Comparison of ENCODE assay signal across 9 mouse cellular contexts in the genomic region with DNA sequence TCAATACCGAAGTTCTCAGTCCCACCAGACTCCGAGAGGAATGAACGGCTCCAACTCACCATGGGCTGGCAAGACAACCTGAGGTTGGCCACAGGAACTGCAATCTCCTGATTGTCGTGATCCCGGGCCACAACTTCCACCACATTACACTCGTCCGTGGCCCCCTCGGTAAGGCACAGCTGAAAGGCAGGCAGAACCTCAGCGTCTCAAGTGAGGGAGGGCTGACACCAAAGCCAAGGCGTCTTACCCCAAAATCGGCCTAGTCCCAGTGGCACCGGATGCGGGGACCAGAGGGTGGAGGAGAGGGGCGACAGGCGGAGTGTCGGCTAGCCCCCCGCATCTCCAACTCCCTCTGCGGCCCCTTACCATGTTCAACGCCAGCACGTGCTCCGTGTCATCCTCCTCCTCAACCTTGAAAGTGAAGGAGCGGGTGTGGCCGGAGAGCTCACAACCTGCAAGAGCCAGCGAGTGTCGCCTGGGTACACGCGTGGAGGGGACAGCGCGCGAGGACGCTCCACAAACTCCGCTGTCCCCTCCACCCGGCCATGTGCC. TPM values are rescaled to one million over a fixed set of nuclear protein-coding genes. Genes with fewer than 3 reads are reported as not detected.
DNase-seq lines count a peak whose midpoint lies in the region; ATAC-seq and TF ChIP-seq lines count a peak whose summit lies in the region.
"Had no signal": no experiment of that assay in that cellular context is flagged by ENCODE, and none has a peak within 500 bp of the region (broad histone marks: within the 10 kb centered on the region; RNA-seq: fewer than 3 reads in every experiment).

No protein-coding gene starts in this region.

- TF ChIP-seq CTCF in layer of hippocampus, adult 2 months (conservative IDR thresholded peaks at IDR 0.05), result no peak

- 3% methylated on average over 32 of the region's 33 CpGs for WGBS in forebrain, embryonic 11.5 days
- 2% methylated on average over 32 of the region's 33 CpGs for WGBS in limb, embryonic 11.5 days
- WGBS in neural tube, embryonic 11.5 days, result 3% methylated on average over 33 of the region's 33 CpGs

- peak overlapping the region; percentile 82 for H3K9ac ChIP-seq in forebrain, embryonic 11.5 days (ENCODE audit: low read length)
- H3K9ac ChIP-seq in limb, embryonic 11.5 days (ENCODE audit: low read length), result peak overlapping the region; percentile 89
- H3K9ac ChIP-seq in neural tube, embryonic 11.5 days (ENCODE audit: low read length), result peak overlapping the region; percentile 79

- peak; percentile 47 for ATAC-seq in forebrain, embryonic 11.5 days (replicated peaks; ENCODE audit: low FRiP score)
- ATAC-seq in limb, embryonic 11.5 days (ENCODE audit: insufficient number of reproducible peaks, low FRiP score, low TSS enrichment, low read depth), result 0 out of 2 replicates have a peak, but pooled peaks have one; percentile 22
- ATAC-seq in neural tube, embryonic 11.5 days (ENCODE audit: insufficient read depth, low FRiP score, low TSS enrichment), result peak; percentile 15; the same call in 1 of the 2 replicates

- H3K27ac ChIP-seq in layer of hippocampus, adult 2 months, result peak overlapping the region; percentile 72
- no peak overlapping the region for H3K27ac ChIP-seq in forebrain, embryonic 11.5 days (ENCODE audit: low read depth, low read length)
- H3K27ac ChIP-seq in limb, embryonic 11.5 days (replicated peaks; ENCODE audit: low read depth, low read length), result no peak overlapping the region
- H3K27ac ChIP-seq in neural tube, embryonic 11.5 days (ENCODE audit: low read depth, low read length), result 0 out of 2 replicates have a peak overlapping the region, but pooled peaks have one; percentile 27

- H3K4me2 ChIP-seq in forebrain, embryonic 11.5 days (ENCODE audit: low read depth, low read length, severe bottlenecking), result peak overlapping the region; percentile 95
- peak overlapping the region; percentile 95 for H3K4me2 ChIP-seq in limb, embryonic 11.5 days (ENCODE audit: low read depth, severe bottlenecking)
- peak overlapping the region; percentile 96 for H3K4me2 ChIP-seq in neural tube, embryonic 11.5 days (ENCODE audit: low read depth)

- peaks cover 2% of the 10 kb centered on the region; the same call in 1 of the 2 replicates for H3K36me3 ChIP-seq in forebrain, embryonic 11.5 days (ENCODE audit: control insufficient read depth, insufficient read depth, low read length)
- H3K36me3 ChIP-seq in limb, embryonic 11.5 days (ENCODE audit: control insufficient read depth, insufficient read depth, low read length), result peaks cover 4% of the 10 kb centered on the region; the same call in 1 of the 2 replicates
- peaks cover 5% of the 10 kb centered on the region; the same call in 1 of the 2 replicates for H3K36me3 ChIP-seq in neural tube, embryonic 11.5 days (ENCODE audit: control insufficient read depth, insufficient read depth, low read length)

- H3K4me1 ChIP-seq in forebrain, embryonic 11.5 days (replicated peaks; ENCODE audit: control insufficient read depth, insufficient read depth, low read length), result peaks cover 21% of the 10 kb centered on the region
- H3K4me1 ChIP-seq in limb, embryonic 11.5 days (ENCODE audit: control insufficient read depth, insufficient read depth, low read length), result peaks cover 14% of the 10 kb centered on the region
- H3K4me1 ChIP-seq in neural tube, embryonic 11.5 days (ENCODE audit: control insufficient read depth, insufficient read depth, low read length), result peaks cover 7% of the 10 kb centered on the region

- H3K4me3 ChIP-seq in layer of hippocampus, adult 2 months, result peak overlapping the region; percentile 87
- H3K4me3 ChIP-seq in forebrain, embryonic 11.5 days (ENCODE audit: low read depth, low read length), result peak overlapping the region; percentile 89
- peak overlapping the region; percentile 64 for H3K4me3 ChIP-seq in limb, embryonic 11.5 days (ENCODE audit: low read depth, low read length)
- peak overlapping the region; percentile 83 for H3K4me3 ChIP-seq in neural tube, embryonic 11.5 days (ENCODE audit: low read depth, low read length)

- no peak for DNase-seq in layer of hippocampus, adult 2 months (ENCODE audit: low spot score in 2 of 2)
- DNase-seq in layer of hippocampus, adult 8-10 months (ENCODE audit: low spot score in 2 of 2), result no peak
- peak; percentile 11 for DNase-seq in MN1 (ENCODE audit: low spot score)
- DNase-seq in forebrain, embryonic 11.5 days (ENCODE audit: low spot score), result peak; percentile 61
- peak; percentile 45 for DNase-seq in limb, embryonic 11.5 days (ENCODE audit: low spot score)
- DNase-seq in neural tube, embryonic 11.5 days (ENCODE audit: low spot score), result no peak
- DNase-seq in gastrocnemius, postnatal 10 days, result no peak
- no peak for DNase-seq in left cerebral cortex, adult 8-10 months (ENCODE audit: low spot score in 2 of 2)

- no peaks in the 10 kb centered on the region for H3K9me3 ChIP-seq in forebrain, embryonic 11.5 days (ENCODE audit: control insufficient read depth, low read length)
- H3K9me3 ChIP-seq in limb, embryonic 11.5 days (ENCODE audit: control insufficient read depth, low read length), result no peaks in the 10 kb centered on the region
- no peaks in the 10 kb centered on the region for H3K9me3 ChIP-seq in neural tube, embryonic 11.5 days (ENCODE audit: control insufficient read depth, low read length)

- H3K27me3 ChIP-seq in forebrain, embryonic 11.5 days (ENCODE audit: control insufficient read depth, insufficient read depth, low read length), result peaks cover 32% of the 10 kb centered on the region
- peaks cover 25% of the 10 kb centered on the region for H3K27me3 ChIP-seq in limb, embryonic 11.5 days (ENCODE audit: control insufficient read depth, insufficient read depth, low read length)
- peaks cover 36% of the 10 kb centered on the region for H3K27me3 ChIP-seq in neural tube, embryonic 11.5 days (ENCODE audit: control insufficient read depth, insufficient read depth, low read length)

RNA-seq across cellular contexts. Expression of a gene that starts 0.6 kb away (rescaled TPM):
- total RNA-seq in layer of hippocampus, adult 2 months (2021), result 1 to 10 TPM; 7.3 to 9.7 TPM
- total RNA-seq in layer of hippocampus, adult 8-10 months (2022), result 10 to 100 TPM in 2 of 4 experiments, 1 to 10 TPM in 2; 7.6 to 12.9 (median 9.1) TPM
- 13.1 and 18.2 TPM in 2 replicates for polyA plus RNA-seq in forebrain, embryonic 11.5 days (2014; fragmentation: Nextera tagmentation; extraction: Ambion mirVana)
- 15.9 and 19.5 TPM in 2 replicates for polyA plus RNA-seq in limb, embryonic 11.5 days (2014; fragmentation: Nextera tagmentation; extraction: Ambion mirVana)
- polyA plus RNA-seq in neural tube, embryonic 11.5 days (2014; fragmentation: Nextera tagmentation; extraction: Ambion mirVana), result 10.1 and 10.5 TPM in 2 replicates
- total RNA-seq in gastrocnemius, postnatal 10 days (2021), result 10 to 100 TPM; 19.0 to 21.0 TPM
- 1 to 10 TPM; 4.7 to 6.8 (median 5.7) TPM for total RNA-seq in left cerebral cortex, adult 8-10 months (2022)

RNA-seq across cellular contexts. Expression of a gene that starts 6.1 kb away (rescaled TPM):
- not detected for total RNA-seq in layer of hippocampus, adult 2 months (2021)
- total RNA-seq in layer of hippocampus, adult 8-10 months (2022), result not detected
- 18.3 and 22.2 TPM in 2 replicates for polyA plus RNA-seq in forebrain, embryonic 11.5 days (2014; fragmentation: Nextera tagmentation; extraction: Ambion mirVana)
- 42.8 and 46.1 TPM in 2 replicates for polyA plus RNA-seq in limb, embryonic 11.5 days (2014; fragmentation: Nextera tagmentation; extraction: Ambion mirVana)
- polyA plus RNA-seq in neural tube, embryonic 11.5 days (2014; fragmentation: Nextera tagmentation; extraction: Ambion mirVana), result 0.23 and 0.72 TPM in 2 replicates
- not detected for total RNA-seq in gastrocnemius, postnatal 10 days (2021)
- total RNA-seq in left cerebral cortex, adult 8-10 months (2022), result not detected
- total RNA-seq: heart, postnatal 10 days had no signal

RNA-seq across cellular contexts. Expression of a gene that starts 34.9 kb away (rescaled TPM):
- 100 to 1,000 TPM; 166 to 170 TPM for total RNA-seq in layer of hippocampus, adult 2 months (2021)
- total RNA-seq in layer of hippocampus, adult 8-10 months (2022), result 100 to 1,000 TPM; 137 to 170 (median 155) TPM
- polyA plus RNA-seq in forebrain, embryonic 11.5 days (2014; fragmentation: Nextera tagmentation; extraction: Ambion mirVana), result 83.4 and 88.9 TPM in 2 replicates
- 65.5 and 75.1 TPM in 2 replicates for polyA plus RNA-seq in limb, embryonic 11.5 days (2014; fragmentation: Nextera tagmentation; extraction: Ambion mirVana)
- 65.8 and 69.7 TPM in 2 replicates for polyA plus RNA-seq in neural tube, embryonic 11.5 days (2014; fragmentation: Nextera tagmentation; extraction: Ambion mirVana)
- total RNA-seq in gastrocnemius, postnatal 10 days (2021), result 10 to 100 TPM; 36.0 to 44.4 TPM
- total RNA-seq in left cerebral cortex, adult 8-10 months (2022), result 100 to 1,000 TPM; 142 to 157 (median 154) TPM

Comparison
In these comparisons a context has a peak if more than half of its experiments do, and no peak if none do; other contexts are left out.
1. DNase-seq: peak in MN1 (single experiment), forebrain, embryonic 11.5 days (single experiment) and limb, embryonic 11.5 days (single experiment); none in layer of hippocampus, adult 2 months (0 of 2), layer of hippocampus, adult 8-10 months (0 of 2), neural tube, embryonic 11.5 days (single experiment), gastrocnemius, postnatal 10 days (single experiment) and left cerebral cortex, adult 8-10 months (0 of 2).
2. H3K27ac ChIP-seq: peak in layer of hippocampus, adult 2 months (single experiment) and neural tube, embryonic 11.5 days (single experiment); none in forebrain, embryonic 11.5 days (single experiment) and limb, embryonic 11.5 days (single experiment).
3. Peak in every context shown above with its lines, with median percentiles within 50 percentile points of each other: H3K4me3 ChIP-seq, ATAC-seq, H3K4me2 ChIP-seq and H3K9ac ChIP-seq.